Mouse (Mus musculus): ENCODE results near the gene Scube2. TPM values are rescaled to one million over a fixed set of nuclear protein-coding genes. Genes with fewer than 3 reads are reported as not detected.

The Scube2 gene
- polyA plus RNA-seq, 1 experiment = 0.28 TPM

DNA sequence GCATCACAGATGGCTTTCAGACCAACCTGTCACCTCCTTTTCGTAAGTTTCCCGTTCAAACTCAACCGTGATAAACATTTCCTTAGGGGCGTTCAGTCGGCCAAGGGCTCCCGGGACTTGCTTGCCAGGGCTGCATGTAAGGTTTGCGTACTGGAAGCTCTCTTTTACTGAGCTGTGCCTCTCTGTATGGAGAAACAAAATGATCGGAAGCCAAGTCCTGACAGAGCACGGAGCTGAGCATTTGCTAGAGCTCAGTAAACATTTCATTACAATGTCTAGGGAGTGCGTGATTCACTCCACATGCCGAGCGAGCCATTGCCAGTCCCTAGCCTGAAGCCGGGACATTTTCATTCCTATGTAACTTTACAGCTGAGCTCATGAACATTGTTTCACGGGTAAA, 40.2 kb downstream of the Scube2 start:
- no peak overlapping the region for H3K27ac ChIP-seq (ENCODE audit: insufficient read depth, low read depth, low read length)
- no peaks in the 10 kb centered on the region for H3K27me3 ChIP-seq (replicated peaks; ENCODE audit: control insufficient read depth, insufficient read depth, low read length)
- H3K4me3 ChIP-seq (ENCODE audit: insufficient read depth, low read depth, low read length) = no peak overlapping the region
- H3K36me3 ChIP-seq (ENCODE audit: control insufficient read depth, insufficient read depth, low read length) = no peaks in the 10 kb centered on the region
- no peak for DNase-seq
- no peaks in the 10 kb centered on the region for H3K4me1 ChIP-seq (ENCODE audit: control insufficient read depth, insufficient read depth, low read length)
- 67% methylated on average over 14 of the region's 14 CpGs for WGBS
- TF ChIP-seq POLR2A (IDR thresholded peaks at IDR 0.05; ENCODE audit: low read depth, low read length) = no peak
- no peak for TF ChIP-seq CTCF (conservative IDR thresholded peaks at IDR 0.05; ENCODE audit: insufficient read depth, insufficient read length, low read depth, low read length)

GRCm38 (mm10) chr7:109818600-109818999, 46.9 kb downstream of the Scube2 start:
- H3K4me3 ChIP-seq (ENCODE audit: insufficient read depth, low read depth, low read length) = no peak overlapping the region
- no peak overlapping the region for H3K27ac ChIP-seq (ENCODE audit: insufficient read depth, low read depth, low read length)
- no peak for DNase-seq
- H3K27me3 ChIP-seq (replicated peaks; ENCODE audit: control insufficient read depth, insufficient read depth, low read length) = no peaks in the 10 kb centered on the region
- H3K4me1 ChIP-seq (ENCODE audit: control insufficient read depth, insufficient read depth, low read length) = no peaks in the 10 kb centered on the region
- TF ChIP-seq POLR2A (IDR thresholded peaks at IDR 0.05; ENCODE audit: low read depth, low read length) (no peak), CTCF (conservative IDR thresholded peaks at IDR 0.05; ENCODE audit: insufficient read depth, insufficient read length, low read depth, low read length) (no peak)
- no peaks in the 10 kb centered on the region for H3K36me3 ChIP-seq (ENCODE audit: control insufficient read depth, insufficient read depth, low read length)
- WGBS = 91% methylated on average over 4 of the region's 4 CpGs

DNA sequence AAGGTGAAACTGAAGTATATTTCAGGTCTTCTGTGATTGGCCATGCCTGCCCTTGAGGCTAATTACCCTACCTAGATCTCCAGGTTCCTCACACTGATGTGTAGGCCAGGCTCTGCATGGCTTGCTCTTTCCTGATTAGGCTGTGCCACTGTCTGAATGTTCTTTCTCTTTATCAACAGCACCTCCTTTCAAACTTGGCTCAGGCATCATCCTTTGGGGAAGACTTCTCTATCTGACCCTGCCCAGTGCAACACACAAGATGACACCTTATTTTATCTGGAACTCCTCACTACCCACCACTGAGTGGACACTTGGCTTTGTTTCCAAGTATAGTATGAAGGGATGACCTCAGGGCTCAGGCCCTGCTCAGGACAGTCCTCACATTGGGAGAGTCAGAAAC, 47.5 kb downstream of the Scube2 start:
- no peak overlapping the region for H3K27ac ChIP-seq (ENCODE audit: insufficient read depth, low read depth, low read length)
- no peak overlapping the region for H3K4me3 ChIP-seq (ENCODE audit: insufficient read depth, low read depth, low read length)
- no peak for DNase-seq
- TF ChIP-seq POLR2A (IDR thresholded peaks at IDR 0.05; ENCODE audit: low read depth, low read length) = no peak
- no peak for TF ChIP-seq CTCF (conservative IDR thresholded peaks at IDR 0.05; ENCODE audit: insufficient read depth, insufficient read length, low read depth, low read length)
- H3K36me3 ChIP-seq (ENCODE audit: control insufficient read depth, insufficient read depth, low read length) = no peaks in the 10 kb centered on the region
- H3K27me3 ChIP-seq (replicated peaks; ENCODE audit: control insufficient read depth, insufficient read depth, low read length) = no peaks in the 10 kb centered on the region
- no peaks in the 10 kb centered on the region for H3K4me1 ChIP-seq (ENCODE audit: control insufficient read depth, insufficient read depth, low read length)

DNA sequence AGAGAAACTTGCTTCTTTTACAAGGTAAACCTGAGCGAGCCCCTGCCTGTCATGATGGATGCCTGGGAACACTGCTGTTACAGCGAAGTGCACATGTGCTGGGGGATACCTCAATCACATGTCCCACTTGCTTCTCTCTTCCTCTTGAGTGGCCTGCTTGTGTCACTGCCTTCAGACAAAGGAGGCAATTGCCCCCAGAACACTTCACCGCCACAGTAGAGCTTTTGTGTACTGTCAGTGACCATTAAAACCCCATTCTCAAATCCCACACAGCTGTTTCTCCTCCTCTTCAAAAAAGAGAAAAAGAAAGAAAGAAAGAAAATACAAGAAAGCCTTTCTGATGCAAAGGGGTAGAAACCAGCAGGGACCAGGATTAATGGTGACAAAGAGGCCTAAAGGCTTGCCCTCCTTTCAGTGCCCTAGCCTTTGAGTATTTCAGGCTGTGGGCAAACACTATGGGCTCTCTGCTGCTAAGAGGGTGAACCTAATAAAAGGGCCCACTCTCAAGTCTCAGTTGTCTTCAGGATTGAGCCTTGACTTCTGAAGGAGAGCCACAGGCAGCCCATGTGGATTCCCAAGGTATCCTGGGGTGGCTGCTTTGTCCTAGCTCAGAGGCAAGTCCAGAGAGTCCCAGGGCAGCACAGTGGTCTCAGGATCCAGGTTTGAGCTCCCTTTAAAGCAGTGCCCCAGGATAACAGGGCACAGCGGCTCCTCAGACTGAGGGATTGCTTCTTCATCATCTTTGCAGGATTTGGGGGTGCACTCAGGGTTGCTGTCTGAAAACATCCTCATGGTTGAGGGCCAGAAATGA, 51.9 kb downstream of the Scube2 start:
- Histone ChIP-seq H3K4me1 (ENCODE audit: control insufficient read depth, insufficient read depth, low read length) (no peaks in the 10 kb centered on the region), H3K27me3 (replicated peaks; ENCODE audit: control insufficient read depth, insufficient read depth, low read length) (no peaks in the 10 kb centered on the region), H3K27ac (ENCODE audit: insufficient read depth, low read depth, low read length) (no peak overlapping the region), H3K36me3 (ENCODE audit: control insufficient read depth, insufficient read depth, low read length) (no peaks in the 10 kb centered on the region), H3K4me3 (ENCODE audit: insufficient read depth, low read depth, low read length) (no peak overlapping the region)
- no peak for TF ChIP-seq POLR2A (IDR thresholded peaks at IDR 0.05; ENCODE audit: low read depth, low read length)
- TF ChIP-seq CTCF (conservative IDR thresholded peaks at IDR 0.05; ENCODE audit: insufficient read depth, insufficient read length, low read depth, low read length) = no peak
- 88% methylated on average over 4 of the region's 4 CpGs for WGBS
- DNase-seq = no peak

- Histone ChIP-seq H3K4me1 (ENCODE audit: control insufficient read depth, insufficient read depth, low read length) (no peaks in the 10 kb centered on the region), H3K27me3 (replicated peaks; ENCODE audit: control insufficient read depth, insufficient read depth, low read length) (no peaks in the 10 kb centered on the region), H3K36me3 (ENCODE audit: control insufficient read depth, insufficient read depth, low read length) (no peaks in the 10 kb centered on the region), H3K4me3 (ENCODE audit: insufficient read depth, low read depth, low read length) (no peak overlapping the region), H3K27ac (ENCODE audit: insufficient read depth, low read depth, low read length) (no peak overlapping the region)
- DNase-seq = no peak
- TF ChIP-seq CTCF (conservative IDR thresholded peaks at IDR 0.05; ENCODE audit: insufficient read depth, insufficient read length, low read depth, low read length) = no peak
- 74% methylated on average over 8 of the region's 8 CpGs for WGBS
Observed at GRCm38 (mm10) chr7:109807616-109808485, 57.6 kb downstream of the Scube2 start.

- H3K27me3 ChIP-seq (replicated peaks; ENCODE audit: control insufficient read depth, insufficient read depth, low read length) = no peaks in the 10 kb centered on the region
- no peaks in the 10 kb centered on the region for H3K36me3 ChIP-seq (ENCODE audit: control insufficient read depth, insufficient read depth, low read length)
- 60% methylated on average over 6 of the region's 6 CpGs for WGBS
- TF ChIP-seq CTCF (conservative IDR thresholded peaks at IDR 0.05; ENCODE audit: insufficient read depth, insufficient read length, low read depth, low read length) (peak; percentile 56; the same call in 1 of the 2 replicates), POLR2A (IDR thresholded peaks at IDR 0.05; ENCODE audit: low read depth, low read length) (no peak)
- no peak overlapping the region for H3K27ac ChIP-seq (ENCODE audit: insufficient read depth, low read depth, low read length)
- H3K4me3 ChIP-seq (ENCODE audit: insufficient read depth, low read depth, low read length) = no peak overlapping the region
- no peaks in the 10 kb centered on the region for H3K4me1 ChIP-seq (ENCODE audit: control insufficient read depth, insufficient read depth, low read length)
- peak; percentile 47 for DNase-seq
Observed at GRCm38 (mm10) chr7:109804843-109805242, 60.6 kb downstream of the Scube2 start.

GRCm38 (mm10) chr7:109804355-109804754, 61.1 kb downstream of the Scube2 start:
- TF ChIP-seq POLR2A (IDR thresholded peaks at IDR 0.05; ENCODE audit: low read depth, low read length) (no peak), CTCF (conservative IDR thresholded peaks at IDR 0.05; ENCODE audit: insufficient read depth, insufficient read length, low read depth, low read length) (no peak)
- no peak overlapping the region for H3K27ac ChIP-seq (ENCODE audit: insufficient read depth, low read depth, low read length)
- no peaks in the 10 kb centered on the region for H3K27me3 ChIP-seq (replicated peaks; ENCODE audit: control insufficient read depth, insufficient read depth, low read length)
- DNase-seq = no peak
- WGBS = 72% methylated on average over 6 of the region's 6 CpGs
- H3K4me1 ChIP-seq (ENCODE audit: control insufficient read depth, insufficient read depth, low read length) = no peaks in the 10 kb centered on the region
- no peaks in the 10 kb centered on the region for H3K36me3 ChIP-seq (ENCODE audit: control insufficient read depth, insufficient read depth, low read length)
- H3K4me3 ChIP-seq (ENCODE audit: insufficient read depth, low read depth, low read length) = no peak overlapping the region

All from kidney, adult 2 months (tissue).